Mouse (Mus musculus): ENCODE measurements around the gene Anapc4. TPM values are rescaled to one million over a fixed set of nuclear protein-coding genes. Genes with fewer than 3 reads are reported as not detected.

Anapc4 gene
- polyA plus RNA-seq (2016; fragmentation: Nextera tagmentation; extraction: Ambion mirVana), result 106 and 120 TPM in 2 replicates

GRCm38 (mm10) chr5:52833761-52834274 lies at the start of gene Anapc4:
Gene Anapc4 (plus strand): TSS chr5:52834012.
- under 1% methylated on average over 50 of the region's 50 CpGs for WGBS
- peak; percentile 100 for DNase-seq (ENCODE audit: low spot score)
- peak within 1 kb of the TSS; percentile 88 for H3K27ac ChIP-seq (replicated peaks)

GRCm38 (mm10) chr5:52786556-52787322 lies 47.1 kb upstream of the Anapc4 start:
- WGBS, result 90% methylated on average over 7 of the region's 7 CpGs
- no peak overlapping the region for H3K4me3 ChIP-seq
- no peak overlapping the region for H3K27ac ChIP-seq (replicated peaks)
- H3K27me3 ChIP-seq (ENCODE audit: low read depth, poor library complexity, severe bottlenecking), result no peaks in the 10 kb centered on the region
- peaks cover 33% of the 10 kb centered on the region for H3K36me3 ChIP-seq
- no peaks in the 10 kb centered on the region for H3K9me3 ChIP-seq (replicated peaks)
- DNase-seq (ENCODE audit: low spot score), result no peak
- peaks cover 3% of the 10 kb centered on the region; the same call in 1 of the 2 replicates for H3K4me1 ChIP-seq

More at GRCm38 (mm10) chr5:52833761-52834274, at the start of gene Anapc4:
- peaks cover 25% of the 10 kb centered on the region for H3K4me1 ChIP-seq
- no peaks in the 10 kb centered on the region for H3K9me3 ChIP-seq (replicated peaks)
- H3K36me3 ChIP-seq, result peaks cover 29% of the 10 kb centered on the region
- no peaks in the 10 kb centered on the region for H3K27me3 ChIP-seq (ENCODE audit: low read depth, poor library complexity, severe bottlenecking)
- peak within 1 kb of the TSS; percentile 76 for H3K4me3 ChIP-seq

GRCm38 (mm10) chr5:52793230-52793629 lies 40.6 kb upstream of the Anapc4 start:
- WGBS, result 94% methylated on average over 9 of the region's 9 CpGs
- no peaks in the 10 kb centered on the region for H3K27me3 ChIP-seq (ENCODE audit: low read depth, poor library complexity, severe bottlenecking)
- no peak for DNase-seq (ENCODE audit: low spot score)
- no peaks in the 10 kb centered on the region for H3K4me1 ChIP-seq
- H3K4me3 ChIP-seq, result no peak overlapping the region
- no peak overlapping the region for H3K27ac ChIP-seq (replicated peaks)
- H3K36me3 ChIP-seq, result peaks cover 35% of the 10 kb centered on the region
- H3K9me3 ChIP-seq (replicated peaks), result no peaks in the 10 kb centered on the region

- Histone ChIP-seq H3K4me1 (no peaks in the 10 kb centered on the region), H3K4me3 (no peak overlapping the region), H3K9me3 (replicated peaks) (no peaks in the 10 kb centered on the region), H3K27me3 (ENCODE audit: low read depth, poor library complexity, severe bottlenecking) (no peaks in the 10 kb centered on the region), H3K36me3 (peaks cover 36% of the 10 kb centered on the region), H3K27ac (replicated peaks) (no peak overlapping the region)
- DNase-seq (ENCODE audit: low spot score), result no peak
- WGBS, result 92% methylated on average over 9 of the region's 9 CpGs
Measured at GRCm38 (mm10) chr5:52794109-52794508, 39.7 kb upstream of the Anapc4 start.

- peaks cover 58% of the 10 kb centered on the region for H3K36me3 ChIP-seq
- no peaks in the 10 kb centered on the region for H3K4me1 ChIP-seq
- no peaks in the 10 kb centered on the region for H3K27me3 ChIP-seq (ENCODE audit: low read depth, poor library complexity, severe bottlenecking)
- DNase-seq (ENCODE audit: low spot score), result no peak
- H3K27ac ChIP-seq (replicated peaks), result no peak overlapping the region
- WGBS, result 96% methylated on average over 12 of the region's 12 CpGs
- no peaks in the 10 kb centered on the region for H3K9me3 ChIP-seq (replicated peaks)
- H3K4me3 ChIP-seq, result no peak overlapping the region
Measured at GRCm38 (mm10) chr5:52799274-52799985, 34.4 kb upstream of the Anapc4 start.

- no peaks in the 10 kb centered on the region for H3K27me3 ChIP-seq (ENCODE audit: low read depth, poor library complexity, severe bottlenecking)
- WGBS, result 77% methylated on average over 4 of the region's 4 CpGs
- no peaks in the 10 kb centered on the region for H3K9me3 ChIP-seq (replicated peaks)
- H3K27ac ChIP-seq (replicated peaks), result no peak overlapping the region
- peaks cover 48% of the 10 kb centered on the region for H3K36me3 ChIP-seq
- no peak for DNase-seq (ENCODE audit: low spot score)
- no peak overlapping the region for H3K4me3 ChIP-seq
- H3K4me1 ChIP-seq, result no peaks in the 10 kb centered on the region
Measured at GRCm38 (mm10) chr5:52805801-52806200, 28.0 kb upstream of the Anapc4 start.

- no peaks in the 10 kb centered on the region for H3K9me3 ChIP-seq (replicated peaks)
- H3K27ac ChIP-seq (replicated peaks), result no peak overlapping the region
- H3K27me3 ChIP-seq (ENCODE audit: low read depth, poor library complexity, severe bottlenecking), result no peaks in the 10 kb centered on the region
- no peak overlapping the region for H3K4me3 ChIP-seq
- 85% methylated on average over 8 of the region's 8 CpGs for WGBS
- DNase-seq (ENCODE audit: low spot score), result no peak
- H3K36me3 ChIP-seq, result peaks cover 51% of the 10 kb centered on the region
- H3K4me1 ChIP-seq, result no peaks in the 10 kb centered on the region
Measured at GRCm38 (mm10) chr5:52806349-52806748, 27.5 kb upstream of the Anapc4 start.

GRCm38 (mm10) chr5:52807030-52807429 lies 26.8 kb upstream of the Anapc4 start:
- H3K4me1 ChIP-seq, result no peaks in the 10 kb centered on the region
- peaks cover 54% of the 10 kb centered on the region for H3K36me3 ChIP-seq
- WGBS, result 95% methylated on average over 7 of the region's 7 CpGs
- H3K9me3 ChIP-seq (replicated peaks), result no peaks in the 10 kb centered on the region
- H3K27ac ChIP-seq (replicated peaks), result no peak overlapping the region
- DNase-seq (ENCODE audit: low spot score), result no peak
- H3K27me3 ChIP-seq (ENCODE audit: low read depth, poor library complexity, severe bottlenecking), result no peaks in the 10 kb centered on the region
- no peak overlapping the region for H3K4me3 ChIP-seq

GRCm38 (mm10) chr5:52810446-52810845 lies 23.4 kb upstream of the Anapc4 start:
- Histone ChIP-seq H3K36me3 (peaks cover 66% of the 10 kb centered on the region), H3K9me3 (replicated peaks) (no peaks in the 10 kb centered on the region), H3K4me3 (no peak overlapping the region), H3K27me3 (ENCODE audit: low read depth, poor library complexity, severe bottlenecking) (no peaks in the 10 kb centered on the region), H3K4me1 (no peaks in the 10 kb centered on the region), H3K27ac (replicated peaks) (no peak overlapping the region)
- 97% methylated on average over 6 of the region's 6 CpGs for WGBS
- no peak for DNase-seq (ENCODE audit: low spot score)

GRCm38 (mm10) chr5:52811056-52811455 lies 22.8 kb upstream of the Anapc4 start:
- no peaks in the 10 kb centered on the region for H3K27me3 ChIP-seq (ENCODE audit: low read depth, poor library complexity, severe bottlenecking)
- no peaks in the 10 kb centered on the region for H3K9me3 ChIP-seq (replicated peaks)
- WGBS, result 93% methylated on average over 14 of the region's 14 CpGs
- H3K4me1 ChIP-seq, result no peaks in the 10 kb centered on the region
- no peak overlapping the region for H3K27ac ChIP-seq (replicated peaks)
- peaks cover 72% of the 10 kb centered on the region for H3K36me3 ChIP-seq
- DNase-seq (ENCODE audit: low spot score), result no peak
- no peak overlapping the region for H3K4me3 ChIP-seq

GRCm38 (mm10) chr5:52812456-52812855 lies 21.4 kb upstream of the Anapc4 start:
- no peaks in the 10 kb centered on the region for H3K4me1 ChIP-seq
- H3K27me3 ChIP-seq (ENCODE audit: low read depth, poor library complexity, severe bottlenecking), result no peaks in the 10 kb centered on the region
- 94% methylated on average over 10 of the region's 10 CpGs for WGBS
- H3K9me3 ChIP-seq (replicated peaks), result no peaks in the 10 kb centered on the region
- H3K27ac ChIP-seq (replicated peaks), result no peak overlapping the region
- H3K4me3 ChIP-seq, result no peak overlapping the region
- peaks cover 81% of the 10 kb centered on the region for H3K36me3 ChIP-seq
- no peak for DNase-seq (ENCODE audit: low spot score)

GRCm38 (mm10) chr5:52813312-52813711 lies 20.5 kb upstream of the Anapc4 start:
- no peak for DNase-seq (ENCODE audit: low spot score)
- Histone ChIP-seq H3K36me3 (peaks cover 74% of the 10 kb centered on the region), H3K9me3 (replicated peaks) (no peaks in the 10 kb centered on the region), H3K4me1 (no peaks in the 10 kb centered on the region), H3K27me3 (ENCODE audit: low read depth, poor library complexity, severe bottlenecking) (no peaks in the 10 kb centered on the region), H3K27ac (replicated peaks) (no peak overlapping the region), H3K4me3 (no peak overlapping the region)
- WGBS, result 94% methylated on average over 7 of the region's 7 CpGs

GRCm38 (mm10) chr5:52818676-52819075 lies 15.1 kb upstream of the Anapc4 start:
- H3K4me3 ChIP-seq, result no peak overlapping the region
- H3K27me3 ChIP-seq (ENCODE audit: low read depth, poor library complexity, severe bottlenecking), result no peaks in the 10 kb centered on the region
- peaks cover 60% of the 10 kb centered on the region for H3K36me3 ChIP-seq
- no peak for DNase-seq (ENCODE audit: low spot score)
- H3K4me1 ChIP-seq, result no peaks in the 10 kb centered on the region
- no peaks in the 10 kb centered on the region for H3K9me3 ChIP-seq (replicated peaks)
- H3K27ac ChIP-seq (replicated peaks), result no peak overlapping the region
- 92% methylated on average over 7 of the region's 7 CpGs for WGBS
